Mouse (Mus musculus) testis, postnatal 14 days (tissue): Measurements from ENCODE around the gene Agr2.

Source experiments
- DNase-seq: peaks from one replicate; pipeline ENCODE4 v3.0.0; 2021; ENCODE audit warnings: low spot score

The Agr2 gene

GRCm38 (mm10) chr12:36027171-36027570, 34.5 kb downstream of the Agr2 start:
- DNase-seq = no peak

GRCm38 (mm10) chr12:36028968-36029645, 36.4 kb downstream of the Agr2 start:
- no peak for DNase-seq

DNA sequence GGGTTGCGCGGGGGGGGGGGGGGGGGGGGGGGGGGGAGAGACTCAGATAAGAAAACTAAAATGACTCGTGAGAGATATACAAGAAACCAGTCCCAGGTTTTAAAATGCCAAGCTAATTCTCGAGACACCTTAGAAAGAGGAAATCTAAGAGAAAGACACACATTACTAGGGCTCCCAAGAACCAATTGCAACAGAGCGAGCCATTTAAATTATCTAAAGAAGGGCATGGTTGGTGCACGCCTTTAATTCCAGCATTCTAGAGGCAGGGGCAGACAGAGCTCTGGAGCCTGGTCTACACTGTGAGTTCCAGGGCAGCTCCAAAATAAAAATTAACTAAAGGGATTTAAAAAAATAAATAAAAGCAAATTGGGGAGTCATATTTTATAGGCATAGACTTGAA, 37.0 kb downstream of the Agr2 start:
- no peak for DNase-seq

- no peak for DNase-seq
These were observed 38.1 kb downstream of the Agr2 start for GRCm38 (mm10) chr12:36030660-36031363.

- DNase-seq = no peak
These were observed 39.7 kb downstream of the Agr2 start for GRCm38 (mm10) chr12:36032419-36032818.

- no peak for DNase-seq
These were observed 42.8 kb downstream of the Agr2 start for GRCm38 (mm10) chr12:36035501-36035900.

DNA sequence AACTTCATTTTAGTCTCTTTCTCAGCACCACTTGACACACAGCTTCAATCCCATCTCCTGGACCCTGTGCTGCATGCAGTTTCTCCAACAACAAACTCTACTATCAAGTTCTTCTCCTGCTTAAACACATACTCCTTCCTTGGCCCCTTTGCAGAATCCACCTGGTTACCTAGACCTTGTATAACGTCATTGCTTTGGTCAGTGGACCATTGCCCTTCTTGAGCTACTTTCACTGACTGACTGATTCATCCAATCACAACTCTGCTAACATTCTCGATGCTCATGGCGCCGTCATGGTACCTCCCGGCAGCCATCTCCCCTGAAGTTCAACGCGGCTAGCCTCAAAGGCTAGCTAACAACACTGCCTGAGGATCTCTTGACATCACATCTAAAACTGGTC, 43.4 kb downstream of the Agr2 start:
- no peak for DNase-seq

GRCm38 (mm10) chr12:36036776-36037175, 44.1 kb downstream of the Agr2 start:
- no peak for DNase-seq

- DNase-seq = no peak
These were observed 46.9 kb downstream of the Agr2 start for GRCm38 (mm10) chr12:36039541-36040084.

DNA sequence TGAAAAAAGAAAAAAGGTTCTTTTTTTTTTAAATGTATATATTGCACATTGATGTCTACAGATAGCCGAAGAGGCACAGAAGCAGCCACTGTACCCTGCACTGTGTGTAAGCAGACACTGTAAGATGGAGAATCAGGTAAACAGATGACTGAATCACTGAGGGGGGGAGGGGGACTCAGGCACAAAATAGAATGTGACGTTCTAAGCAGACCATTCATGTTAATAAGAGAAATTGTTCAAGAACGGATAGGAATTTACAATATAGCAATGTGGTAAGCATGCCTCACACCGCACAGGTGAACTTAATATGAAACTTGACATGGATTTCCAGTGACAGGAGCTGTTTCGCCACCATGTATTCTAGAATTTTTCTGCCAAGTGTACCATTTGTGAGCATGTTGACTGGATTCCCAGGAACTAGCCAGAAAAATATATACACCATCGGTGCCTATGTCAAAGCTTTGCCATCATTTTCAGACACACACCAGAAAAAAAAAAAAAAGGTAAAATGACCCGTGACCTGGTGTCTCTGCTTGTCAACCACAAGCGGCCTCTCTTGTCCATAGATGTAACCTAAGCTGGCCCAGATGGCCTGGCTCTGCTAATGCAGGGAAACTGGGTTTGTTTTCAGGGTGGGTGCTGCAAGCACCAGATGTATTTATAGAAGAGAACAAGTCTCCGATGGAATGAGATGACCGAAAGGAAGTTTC, 48.0 kb downstream of the Agr2 start:
- DNase-seq = no peak

- DNase-seq = no peak
These were observed 48.5 kb downstream of the Agr2 start for GRCm38 (mm10) chr12:36041281-36041589.

DNA sequence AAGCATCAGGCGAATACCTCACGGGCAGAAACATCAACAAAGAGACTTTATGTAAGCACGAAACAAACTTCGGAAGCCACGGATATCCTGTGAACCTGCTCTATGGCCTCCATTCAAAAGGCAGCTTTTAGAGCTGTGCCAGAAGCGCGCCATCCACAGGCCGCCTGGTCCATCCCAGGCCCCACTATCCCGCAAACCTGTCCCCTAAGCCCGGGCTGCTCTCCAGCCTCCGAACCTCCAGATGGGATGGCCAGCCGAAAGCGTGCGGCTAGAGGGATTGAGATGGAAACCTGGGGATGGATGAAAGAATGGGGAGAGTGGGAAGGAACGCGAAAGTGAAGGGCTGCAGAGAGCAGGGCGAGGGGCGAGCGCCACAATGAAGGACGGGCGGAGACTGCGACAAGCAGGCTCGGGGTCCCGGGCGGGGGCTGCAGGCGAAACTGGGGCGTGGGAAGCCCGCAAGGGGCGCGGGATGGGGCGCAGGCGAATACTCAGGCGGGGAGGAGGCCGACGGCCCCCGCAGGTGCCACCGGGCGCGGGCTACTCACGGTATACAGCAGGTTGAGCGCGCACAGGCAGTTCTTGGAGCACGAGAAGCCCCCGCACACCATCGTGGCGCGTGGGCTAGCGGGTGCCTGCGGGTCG, 49.1 kb downstream of the Agr2 start:
- DNase-seq = peak; percentile 20

DNA sequence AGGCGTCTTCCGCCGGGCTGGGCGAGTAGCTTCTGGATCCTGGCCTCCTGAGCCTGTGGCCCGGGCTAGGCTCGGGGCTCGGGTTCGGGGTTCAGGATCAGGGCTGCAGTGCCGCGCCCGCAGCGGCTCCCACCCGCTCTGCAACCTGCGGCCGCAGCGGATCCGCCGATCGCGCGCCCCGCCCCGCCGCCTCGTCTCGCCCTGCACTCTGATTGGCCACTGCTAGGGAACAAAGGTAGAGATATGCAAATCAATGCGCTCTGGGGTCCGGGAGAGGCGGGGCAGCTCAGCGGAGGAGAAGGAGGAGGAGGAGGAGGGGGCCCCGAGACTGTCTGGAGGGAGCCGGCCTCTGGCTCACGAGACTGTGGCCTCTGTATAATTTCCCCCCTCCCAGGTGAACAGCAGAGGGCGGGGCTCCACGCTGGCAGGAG, 49.7 kb downstream of the Agr2 start, which contains the start of gene Tspan13:
Gene Tspan13 (minus strand): TSS at position 153 of the 431 bp plus-strand sequence.
- DNase-seq = peak; percentile 88

GRCm38 (mm10) chr12:36044691-36045090, 52.0 kb downstream of the Agr2 start:
- no peak for DNase-seq

DNA sequence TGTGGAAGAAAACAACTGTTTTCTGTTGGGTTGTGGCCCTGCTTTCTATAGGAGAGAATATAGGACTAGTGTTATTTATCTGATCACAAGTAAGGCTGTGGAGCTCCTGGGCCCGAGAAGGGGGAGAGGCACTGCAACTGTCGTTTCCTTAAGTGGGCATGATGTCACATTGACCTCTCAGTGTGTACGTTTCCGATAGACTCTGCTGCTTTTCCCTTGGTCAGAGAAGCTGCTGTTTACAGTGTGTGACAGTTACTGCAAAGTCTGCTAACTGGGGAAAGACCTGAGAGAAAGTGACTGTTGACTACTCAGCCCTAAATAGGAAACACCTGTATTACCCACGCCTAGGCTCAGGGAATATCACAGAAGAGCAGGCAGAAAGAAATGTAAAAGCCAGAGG, 53.5 kb downstream of the Agr2 start:
- no peak for DNase-seq

GRCm38 (mm10) chr12:36047593-36047992, 54.9 kb downstream of the Agr2 start:
- no peak for DNase-seq

- DNase-seq = no peak
These were observed 57.6 kb downstream of the Agr2 start for GRCm38 (mm10) chr12:36050276-36050675.
